Mouse (Mus musculus): ENCODE results near the gene Camk1d.

- TF ChIP-seq CTCF (IDR thresholded peaks at IDR 0.05; ENCODE audit: control insufficient read depth, insufficient read depth, low read length) (no peak), POLR2A (IDR thresholded peaks at IDR 0.05; ENCODE audit: borderline replicate concordance, control insufficient read depth, low read depth, low read length) (no peak)
Observed at GRCm38 (mm10) chr2:5551758-5552255, 162.5 kb downstream of the Camk1d start.

Measured in bone marrow, adult 2 months (tissue).